Mouse (Mus musculus) spleen, adult 2 months (tissue): ENCODE results near the gene Yeats2. TPM values are rescaled to one million over a fixed set of nuclear protein-coding genes. Genes with fewer than 3 reads are reported as not detected.

Source experiments
- DNase-seq, 2 experiments: peaks; one replicate each; pipeline versions ENCODE4 v3.0.0 to v3.0.0-alpha.2; 2012 to 2021; ENCODE audit warnings: low spot score in 2 of 2, low read depth in 1 of 2
- H3K27ac ChIP-seq: fragments of 200-500 bp; 2 replicates; pipeline ENCODE4 v1.5.1; 2012; ENCODE audit warnings: low read length, inconsistent platforms; ENCODE audit not compliant: insufficient read depth
- H3K27me3 ChIP-seq: fragments of 200-500 bp; 2 replicates; pipeline ENCODE4 v1.6.1; 2012; ENCODE audit warnings: mild to moderate bottlenecking, moderate library complexity, low read length, inconsistent platforms; ENCODE audit not compliant: control insufficient read depth, insufficient read depth
- H3K36me3 ChIP-seq: fragments of 200-500 bp; 2 replicates; pipeline ENCODE4 v1.6.1; 2012; ENCODE audit warnings: mild to moderate bottlenecking, low read length, inconsistent platforms; ENCODE audit not compliant: control insufficient read depth, insufficient read depth
- H3K4me1 ChIP-seq: fragments of 200-500 bp; 2 replicates; pipeline ENCODE4 v1.6.1; 2011; ENCODE audit warnings: inconsistent platforms; ENCODE audit not compliant: control insufficient read depth, insufficient read depth, insufficient read length
- H3K4me3 ChIP-seq: fragments of 200-500 bp; 2 replicates; pipeline ENCODE4 v1.5.1; 2011; ENCODE audit warnings: mild to moderate bottlenecking, inconsistent platforms; ENCODE audit not compliant: insufficient read depth, insufficient read length; ENCODE audit errors: extremely low read depth
- CTCF ChIP-seq: fragments of 200-500 bp; IDR thresholded peaks from 2 replicates; pipeline ENCODE4 v1.5.1; 2011; ENCODE audit warnings: mild to moderate bottlenecking, inconsistent platforms; ENCODE audit not compliant: insufficient read depth, insufficient read length, insufficient replicate concordance; ENCODE audit errors: extremely low read depth
- POLR2A ChIP-seq: fragments of 200-500 bp; IDR thresholded peaks from 2 replicates; pipeline ENCODE4 v1.6.1; 2011; ENCODE audit warnings: low read depth, low read length, inconsistent platforms
- WGBS: fragments of 180-500 bp; shearing (Covaris S2); methylation state at CpG from one replicate; pipeline ENCODE4 v1.1.7; 2018; 5-methylcytosine and 5-hydroxymethylcytosine counted together
- polyA plus RNA-seq: library from polyadenylated mRNA; depleted of rRNA; stranded (reverse); fragments of >200 nt; gene quantifications from 2 replicates; pipeline ENCODE4 v1.2.3, GENCODE M21; 2012

Gene Yeats2
- polyA plus RNA-seq, 1 experiment = 12.5 TPM

DNA sequence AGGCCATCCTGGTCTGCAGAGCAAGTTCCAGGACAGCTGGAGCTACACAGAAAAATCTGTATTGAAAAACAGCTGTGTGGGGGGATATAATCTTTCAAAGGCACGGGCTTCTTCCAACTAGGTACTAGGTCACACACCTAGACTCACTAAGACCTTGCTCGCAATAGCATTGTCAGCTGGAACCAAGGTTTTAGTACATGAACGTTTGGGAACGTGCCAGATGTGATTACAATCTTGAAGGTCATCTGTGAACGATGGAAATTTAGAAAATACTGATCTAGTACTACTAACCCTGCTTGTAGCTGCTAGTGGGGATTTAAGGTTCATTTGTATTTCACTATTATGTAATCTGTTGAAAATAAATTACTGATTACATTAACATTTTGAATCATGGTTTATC is 11.1 kb downstream of the Yeats2 start:
- 82% methylated on average over 5 of the region's 5 CpGs for WGBS
- Histone ChIP-seq H3K27ac (no peak overlapping the region), H3K4me3 (no peak overlapping the region), H3K4me1 (no peaks in the 10 kb centered on the region), H3K27me3 (no peaks in the 10 kb centered on the region), H3K36me3 (peaks cover 8% of the 10 kb centered on the region)
- DNase-seq = no peak
- no peak for TF ChIP-seq CTCF
- no peak for TF ChIP-seq POLR2A

DNA sequence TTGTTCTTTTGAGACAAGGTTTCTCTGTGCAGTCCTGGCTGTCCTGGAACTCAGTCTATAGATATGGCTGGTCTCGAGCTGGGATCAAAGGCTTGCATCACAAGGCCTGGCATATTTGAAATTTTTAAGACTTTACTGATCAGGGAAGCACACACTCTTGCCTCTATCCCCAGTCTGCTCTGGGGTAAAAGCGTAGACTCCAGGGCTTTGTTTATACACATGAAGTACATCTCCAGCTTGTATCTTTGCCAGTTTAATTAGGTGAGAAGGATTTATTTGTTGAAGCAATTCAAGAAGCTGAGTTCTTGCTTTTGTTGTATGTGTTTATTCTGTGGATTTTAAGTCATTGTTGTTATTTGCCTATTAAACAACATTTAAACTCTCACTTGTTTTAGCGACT is 12.9 kb downstream of the Yeats2 start:
- no peak for TF ChIP-seq POLR2A
- no peak for TF ChIP-seq CTCF
- WGBS = 93% methylated on average over 3 of the region's 3 CpGs

DNA sequence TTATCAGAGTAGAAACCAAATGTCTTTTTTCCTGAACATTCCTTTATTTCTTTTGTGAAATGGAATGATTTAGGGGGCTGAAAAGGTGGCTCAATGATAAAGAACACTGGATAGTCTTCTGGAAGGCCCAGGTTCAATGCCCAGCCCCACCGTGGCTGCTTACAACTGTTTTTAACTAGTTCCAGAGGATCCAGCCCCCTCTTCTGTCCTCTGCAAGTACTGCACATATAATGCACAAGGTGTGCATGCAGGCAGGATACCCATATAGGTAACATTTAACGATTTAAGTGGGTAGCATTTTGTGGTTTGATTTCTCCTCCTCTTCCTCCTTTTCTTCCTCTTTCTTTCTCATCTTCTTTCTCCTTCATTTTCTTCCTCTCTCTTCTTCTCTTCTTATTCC is 19.3 kb downstream of the Yeats2 start:
- Histone ChIP-seq H3K27ac (no peak overlapping the region), H3K27me3 (no peaks in the 10 kb centered on the region), H3K4me1 (no peaks in the 10 kb centered on the region), H3K36me3 (peaks cover 19% of the 10 kb centered on the region), H3K4me3 (no peak overlapping the region)
- no peak for DNase-seq
- WGBS = 81% methylated on average over 2 of the region's 2 CpGs
- TF ChIP-seq CTCF (no peak), POLR2A (no peak)

More for the DNA sequence above, 12.9 kb downstream of the Yeats2 start:
- no peak overlapping the region for H3K27ac ChIP-seq
- H3K4me3 ChIP-seq = no peak overlapping the region
- no peaks in the 10 kb centered on the region for H3K4me1 ChIP-seq
- peaks cover 9% of the 10 kb centered on the region for H3K36me3 ChIP-seq
- no peak for DNase-seq
- no peaks in the 10 kb centered on the region for H3K27me3 ChIP-seq

DNA sequence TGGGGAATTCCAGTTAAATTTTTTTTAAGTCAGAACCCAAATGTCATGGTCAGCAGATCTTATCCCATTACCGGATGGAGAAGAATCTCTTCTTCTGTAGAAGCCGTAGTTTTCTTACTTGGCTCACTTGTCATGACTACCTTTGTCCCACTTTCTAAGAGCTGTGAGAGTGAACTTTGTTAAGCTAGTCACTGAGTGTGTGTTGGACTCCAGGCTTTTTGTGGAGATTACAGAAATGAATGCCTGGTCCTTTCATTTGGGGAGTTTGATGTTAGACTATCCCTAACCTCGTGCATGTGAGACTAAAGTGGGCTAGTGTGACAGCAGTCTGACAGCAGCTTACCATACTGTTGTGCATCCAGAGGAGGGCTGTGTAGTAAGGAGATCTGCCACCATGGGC is 28.2 kb downstream of the Yeats2 start:
- H3K27ac ChIP-seq = no peak overlapping the region
- no peak for DNase-seq
- H3K4me3 ChIP-seq = no peak overlapping the region
- TF ChIP-seq CTCF (no peak), POLR2A (no peak)
- no peaks in the 10 kb centered on the region for H3K27me3 ChIP-seq
- peaks cover 15% of the 10 kb centered on the region for H3K36me3 ChIP-seq
- no peaks in the 10 kb centered on the region for H3K4me1 ChIP-seq
- 93% methylated on average over 3 of the region's 3 CpGs for WGBS

DNA sequence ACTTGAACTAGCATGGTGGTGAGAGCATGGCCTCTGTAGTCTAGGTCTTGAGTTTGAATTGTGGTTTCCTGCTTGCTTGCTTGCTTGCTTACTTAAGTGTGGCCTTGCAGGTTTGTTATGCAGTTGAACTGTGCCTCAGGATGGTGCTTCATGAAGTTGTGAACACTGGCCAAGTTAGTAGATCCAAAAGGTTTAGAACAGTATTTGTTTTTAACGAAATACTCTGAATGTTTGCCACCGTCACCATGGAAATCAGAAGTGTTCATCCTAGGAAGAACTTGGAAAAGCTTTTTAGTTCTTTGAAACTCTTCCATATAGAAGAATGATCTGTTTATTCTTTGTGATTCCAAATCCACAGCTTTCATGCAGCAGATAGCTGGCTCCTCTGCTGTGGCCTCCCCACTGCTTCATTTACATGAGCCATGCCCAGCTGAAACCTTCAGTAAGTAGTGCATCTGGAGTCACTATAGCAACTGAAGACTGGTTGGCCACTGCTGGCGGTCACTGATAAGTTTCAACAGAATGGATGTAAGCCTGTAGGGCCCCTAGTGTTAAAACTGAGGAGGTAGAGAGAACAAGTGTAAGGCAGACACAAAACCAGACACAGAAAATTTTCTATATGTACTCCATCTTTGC is 28.7 kb downstream of the Yeats2 start:
- DNase-seq = no peak
- 91% methylated on average over 3 of the region's 3 CpGs for WGBS
- H3K27me3 ChIP-seq = no peaks in the 10 kb centered on the region
- no peaks in the 10 kb centered on the region for H3K4me1 ChIP-seq
- no peak overlapping the region for H3K4me3 ChIP-seq
- no peak overlapping the region for H3K27ac ChIP-seq
- TF ChIP-seq CTCF (no peak), POLR2A (no peak)
- peaks cover 15% of the 10 kb centered on the region for H3K36me3 ChIP-seq

- DNase-seq = no peak
- peaks cover 9% of the 10 kb centered on the region for H3K36me3 ChIP-seq
- TF ChIP-seq CTCF (no peak), POLR2A (no peak)
Observed at GRCm38 (mm10) chr16:20179406-20180175, 38.7 kb downstream of the Yeats2 start.

GRCm38 (mm10) chr16:20185368-20185767 is 44.5 kb downstream of the Yeats2 start:
- TF ChIP-seq POLR2A (no peak), CTCF (peak; percentile 33; the same call in 1 of the 2 replicates)
- 62% methylated on average over 2 of the region's 2 CpGs for WGBS
- peak in 1 of 2 experiments; percentile 7 for DNase-seq
- no peak overlapping the region for H3K27ac ChIP-seq
- no peaks in the 10 kb centered on the region for H3K4me1 ChIP-seq
- H3K36me3 ChIP-seq = peaks cover 9% of the 10 kb centered on the region
- H3K4me3 ChIP-seq = no peak overlapping the region
- no peaks in the 10 kb centered on the region for H3K27me3 ChIP-seq

More at GRCm38 (mm10) chr16:20179406-20180175, 38.7 kb downstream of the Yeats2 start:
- 95% methylated on average over 23 of the region's 23 CpGs for WGBS
- no peaks in the 10 kb centered on the region for H3K4me1 ChIP-seq
- no peak overlapping the region for H3K4me3 ChIP-seq
- no peaks in the 10 kb centered on the region for H3K27me3 ChIP-seq
- no peak overlapping the region for H3K27ac ChIP-seq
